ENCODE assay signal across 25 mouse cellular contexts in genomic region chr5:112453088-112453487, GRCm38 (mm10). TPM values are rescaled to one million over a fixed set of nuclear protein-coding genes. Genes with fewer than 3 reads are reported as not detected.
DNase-seq lines count a peak whose midpoint lies in the region; ATAC-seq and TF ChIP-seq lines count a peak whose summit lies in the region.
"Had no signal": no experiment of that assay in that cellular context is flagged by ENCODE, and none has a peak within 500 bp of the region (broad histone marks: within the 10 kb centered on the region; RNA-seq: fewer than 3 reads in every experiment).

No protein-coding gene starts in this region.

- H3K4me1 ChIP-seq in kidney, adult 2 months (ENCODE audit: control insufficient read depth, insufficient read depth, low read length), result no peaks in the 10 kb centered on the region
- H3K4me1 ChIP-seq in lung, embryonic 14.5 days (ENCODE audit: insufficient read depth), result no peaks in the 10 kb centered on the region
- peaks cover 15% of the 10 kb centered on the region for H3K4me1 ChIP-seq in lung, adult 2 months (ENCODE audit: control insufficient read depth, insufficient read depth, low read length)
- H3K4me1 ChIP-seq in lung, postnatal 0 days (ENCODE audit: insufficient read depth, low read depth, low read length), result no peaks in the 10 kb centered on the region
- H3K4me1 ChIP-seq: embryonic facial prominence, embryonic 15.5 days; heart, embryonic 13.5 days; hindbrain, embryonic 12.5 days had no signal

- no peak for TF ChIP-seq POLR2A in kidney, adult 2 months (IDR thresholded peaks at IDR 0.05; ENCODE audit: low read depth, low read length)
- TF ChIP-seq POLR2A in lung, adult 2 months (IDR thresholded peaks at IDR 0.05; ENCODE audit: borderline replicate concordance, extremely low read depth, low read depth, low read length), result no peak

- ATAC-seq in lung, embryonic 14.5 days (ENCODE audit: insufficient read depth), result 0 out of 2 replicates have a peak, but pooled peaks have one; percentile 35
- ATAC-seq in lung, postnatal 0 days, result peak; percentile 60
- ATAC-seq: forebrain, embryonic 14.5 days had no signal

- DNase-seq in kidney, adult 2 months, result peak; percentile 15
- no peak for DNase-seq in kidney, adult 18-20 months
- DNase-seq in lung, embryonic 14.5 days, result peak; percentile 60
- no peak for DNase-seq in lung, adult 2 months
- DNase-seq in lung, postnatal 0 days (ENCODE audit: low spot score), result peak; percentile 29
- DNase-seq in lung, postnatal 36 days, result peak; percentile 62
- no peak for DNase-seq in urinary bladder, adult 18-20 months (ENCODE audit: low spot score in 2 of 2)
- no peak for DNase-seq in MN1 (ENCODE audit: low spot score)
- DNase-seq: adrenal gland, adult 2 months; adrenal gland, postnatal 25 days; cerebellum, adult 18-20 months; cerebellum, postnatal 10 days; embryo, embryonic 11 days; gastrocnemius, adult 2 months; gastrocnemius, postnatal 25 days; heart, postnatal 10 days; heart, postnatal 4 days had no signal

- H3K4me2 ChIP-seq in lung, embryonic 14.5 days, result no peak overlapping the region
- no peak overlapping the region for H3K4me2 ChIP-seq in lung, postnatal 0 days (replicated peaks; ENCODE audit: low read depth, low read length)
- H3K4me2 ChIP-seq: embryonic facial prominence, embryonic 15.5 days; heart, embryonic 13.5 days; hindbrain, embryonic 12.5 days had no signal

- H3K36me3 ChIP-seq in kidney, adult 2 months (ENCODE audit: control insufficient read depth, insufficient read depth, low read length), result no peaks in the 10 kb centered on the region
- H3K36me3 ChIP-seq in lung, embryonic 14.5 days (ENCODE audit: insufficient read depth), result no peaks in the 10 kb centered on the region
- H3K36me3 ChIP-seq in lung, postnatal 0 days (ENCODE audit: insufficient read depth, low read length), result no peaks in the 10 kb centered on the region
- H3K36me3 ChIP-seq: embryonic facial prominence, embryonic 15.5 days; forebrain, embryonic 10.5 days; heart, embryonic 13.5 days; hindbrain, embryonic 12.5 days had no signal

- TF ChIP-seq CTCF in kidney, adult 2 months (conservative IDR thresholded peaks at IDR 0.05; ENCODE audit: insufficient read depth, insufficient read length, low read depth, low read length), result no peak
- no peak for TF ChIP-seq CTCF in lung, embryonic 14.5 days (IDR thresholded peaks at IDR 0.05; ENCODE audit: low read depth)
- no peak for TF ChIP-seq CTCF in lung, adult 2 months (IDR thresholded peaks at IDR 0.05; ENCODE audit: insufficient read depth, low read length)
- TF ChIP-seq CTCF in lung, postnatal 0 days (IDR thresholded peaks at IDR 0.05), result no peak

- H3K27me3 ChIP-seq in kidney, adult 2 months (replicated peaks; ENCODE audit: control insufficient read depth, insufficient read depth, low read length), result no peaks in the 10 kb centered on the region
- H3K27me3 ChIP-seq in lung, embryonic 14.5 days (ENCODE audit: insufficient read depth, low read length), result no peaks in the 10 kb centered on the region; the same call in 1 of the 2 replicates
- no peaks in the 10 kb centered on the region for H3K27me3 ChIP-seq in lung, postnatal 0 days (replicated peaks; ENCODE audit: insufficient read depth, low read length)
- H3K27me3 ChIP-seq: CH12.LX had no signal

- WGBS in kidney, adult 2 months, result 58% methylated on average over 9 of the region's 9 CpGs
- 57% methylated on average over 9 of the region's 9 CpGs for WGBS in lung, embryonic 14.5 days
- 29% methylated on average over 9 of the region's 9 CpGs for WGBS in lung, adult 2 months
- 37% methylated on average over 9 of the region's 9 CpGs for WGBS in lung, postnatal 0 days

- no peak for TF ChIP-seq EP300 in lung, postnatal 0 days (IDR thresholded peaks at IDR 0.05)

- no peak overlapping the region for H3K9ac ChIP-seq in lung, embryonic 14.5 days
- H3K9ac ChIP-seq in lung, postnatal 0 days (replicated peaks; ENCODE audit: low read depth), result no peak overlapping the region
- H3K9ac ChIP-seq: embryonic facial prominence, embryonic 15.5 days; heart, embryonic 13.5 days; hindbrain, embryonic 12.5 days had no signal

- no peak overlapping the region for H3K4me3 ChIP-seq in kidney, adult 2 months (ENCODE audit: insufficient read depth, low read depth, low read length)
- no peak overlapping the region for H3K4me3 ChIP-seq in lung, embryonic 14.5 days (ENCODE audit: low read depth, low read length)
- H3K4me3 ChIP-seq in lung, adult 2 months (replicated peaks; ENCODE audit: extremely low read depth, low read depth, low read length), result no peak overlapping the region
- no peak overlapping the region for H3K4me3 ChIP-seq in lung, postnatal 0 days (ENCODE audit: low read depth, low read length)
- H3K4me3 ChIP-seq: embryonic facial prominence, embryonic 15.5 days; erythroblast, embryonic 14.5 days; forebrain, embryonic 10.5 days; gastrocnemius, adult 2 months; heart, embryonic 13.5 days; hindbrain, embryonic 12.5 days had no signal

- no peak overlapping the region for H3K27ac ChIP-seq in kidney, adult 2 months (ENCODE audit: insufficient read depth, low read depth, low read length)
- no peak overlapping the region for H3K27ac ChIP-seq in lung, embryonic 14.5 days (ENCODE audit: low read depth)
- no peak overlapping the region for H3K27ac ChIP-seq in lung, postnatal 0 days (ENCODE audit: low read length)
- H3K27ac ChIP-seq: embryonic facial prominence, embryonic 15.5 days; forebrain, embryonic 10.5 days; gastrocnemius, adult 2 months; heart, embryonic 13.5 days; hindbrain, embryonic 12.5 days had no signal

- H3K9me3 ChIP-seq in lung, embryonic 14.5 days (ENCODE audit: low read depth, low read length), result no peaks in the 10 kb centered on the region
- H3K9me3 ChIP-seq in lung, postnatal 0 days (ENCODE audit: low read length), result no peaks in the 10 kb centered on the region
- H3K9me3 ChIP-seq: embryonic facial prominence, embryonic 15.5 days; heart, embryonic 13.5 days; hindbrain, embryonic 12.5 days had no signal

RNA-seq across cellular contexts. Expression of gene Gm6588, which starts 3.9 kb away (rescaled TPM):
- polyA plus RNA-seq in kidney, adult 2 months (2012; rRNA removed), result not detected in 2 replicates
- polyA plus RNA-seq in lung, embryonic 14.5 days (2014; fragmentation: Nextera tagmentation; extraction: Ambion mirVana), result not detected in 2 replicates
- not detected in 2 replicates for polyA plus RNA-seq in lung, adult 2 months (2012; rRNA removed)
- not detected in 2 replicates for polyA plus RNA-seq in lung, postnatal 0 days (2015; fragmentation: Nextera tagmentation; extraction: Ambion mirVana)
- polyA plus RNA-seq: adrenal gland, adult 2 months; embryonic facial prominence, embryonic 11.5 days; embryonic facial prominence, embryonic 15.5 days; erythroblast, embryonic 14.5 days; heart, embryonic 13.5 days had no signal

RNA-seq across cellular contexts. Expression of gene Asphd2, which starts 58.4 kb away (rescaled TPM):
- polyA plus RNA-seq in kidney, adult 2 months (2012; rRNA removed), result 0.20 and 0.45 TPM in 2 replicates
- 5.6 and 8.0 TPM in 2 replicates for polyA plus RNA-seq in lung, embryonic 14.5 days (2014; fragmentation: Nextera tagmentation; extraction: Ambion mirVana)
- 0.41 and 0.56 TPM in 2 replicates for polyA plus RNA-seq in lung, adult 2 months (2012; rRNA removed)
- polyA plus RNA-seq in lung, postnatal 0 days (2015; fragmentation: Nextera tagmentation; extraction: Ambion mirVana), result 1.9 and 2.0 TPM in 2 replicates
- polyA plus RNA-seq: erythroblast, embryonic 14.5 days had no signal

Comparison
In these comparisons a context has a peak if more than half of its experiments do, and no peak if none do; other contexts are left out.
1. DNase-seq: peak in kidney, adult 2 months (single experiment), lung, embryonic 14.5 days (single experiment), lung, postnatal 0 days (single experiment) and lung, postnatal 36 days (single experiment); none in kidney, adult 18-20 months (single experiment), lung, adult 2 months (single experiment), urinary bladder, adult 18-20 months (0 of 2) and MN1 (single experiment).